Mouse (Mus musculus) ES-Bruce4 (cell line): ENCODE results near the gene Tm2d3. TPM values are rescaled to one million over a fixed set of nuclear protein-coding genes. Genes with fewer than 3 reads are reported as not detected.

ENCODE experiments used
- H3K27ac ChIP-seq: 2 replicates; pipeline ENCODE4 v1.5.1; 2012; ENCODE audit warnings: low read length, inconsistent platforms; ENCODE audit not compliant: insufficient read depth
- H3K27me3 ChIP-seq: 2 replicates; pipeline ENCODE4 v1.6.1; 2012; ENCODE audit warnings: mild to moderate bottlenecking, low read length, inconsistent platforms; ENCODE audit not compliant: control insufficient read depth, poor library complexity, insufficient read depth, severe bottlenecking
- H3K36me3 ChIP-seq: 2 replicates; pipeline ENCODE4 v1.6.1; 2012; ENCODE audit warnings: inconsistent platforms, mild to moderate bottlenecking, low read length, moderate library complexity; ENCODE audit not compliant: control insufficient read depth, poor library complexity, insufficient read depth, severe bottlenecking
- H3K4me1 ChIP-seq: one replicate; pipeline ENCODE4 v1.8.1; 2011; ENCODE audit warnings: low read length; ENCODE audit not compliant: control insufficient read depth, insufficient read depth
- H3K4me3 ChIP-seq: 2 replicates; pipeline ENCODE4 v1.5.1; 2011; ENCODE audit warnings: low read depth, mild to moderate bottlenecking, low read length
- H3K9ac ChIP-seq: 2 replicates; pipeline ENCODE4 v1.6.1; 2012; ENCODE audit warnings: low read depth, mild to moderate bottlenecking, inconsistent platforms; ENCODE audit not compliant: poor library complexity, severe bottlenecking
- H3K9me3 ChIP-seq: replicated peaks from 2 replicates; pipeline ENCODE4 v1.6.1; 2012; ENCODE audit warnings: mild to moderate bottlenecking, low read length, inconsistent platforms; ENCODE audit not compliant: control insufficient read depth, poor library complexity, insufficient read depth, severe bottlenecking
- CTCF ChIP-seq: IDR thresholded peaks from one replicate; pipeline ENCODE4 v1.8.1; 2011; ENCODE audit warnings: low read depth, low read length
- EP300 ChIP-seq: IDR thresholded peaks from 2 replicates; pipeline ENCODE4 v1.6.1; 2011; ENCODE audit warnings: low read depth, low read length; ENCODE audit not compliant: insufficient read depth
- POLR2A ChIP-seq: IDR thresholded peaks from one replicate; pipeline ENCODE4 v1.8.1; 2011; ENCODE audit warnings: low read length; ENCODE audit not compliant: insufficient read depth
- polyA plus RNA-seq: library from polyadenylated mRNA; stranded (reverse); fragments of >200 nt; gene quantifications from 2 replicates; pipeline ENCODE4 v1.2.4, GENCODE M21; 2011; ENCODE audit warnings: low read depth; ENCODE audit not compliant: missing spikeins, insufficient read depth, insufficient read length

Gene Tm2d3
- polyA plus RNA-seq, 1 experiment = 41.0 TPM

- Histone ChIP-seq H3K9me3 (no peaks in the 10 kb centered on the region), H3K4me3 (no peak overlapping the region), H3K27ac (no peak overlapping the region), H3K4me1 (no peaks in the 10 kb centered on the region), H3K27me3 (no peaks in the 10 kb centered on the region), H3K36me3 (no peaks in the 10 kb centered on the region), H3K9ac (no peak overlapping the region)
- TF ChIP-seq CTCF (peak; percentile 6), EP300 (no peak)
Observed at GRCm38 (mm10) chr7:65713782-65714181, 22.8 kb downstream of the Tm2d3 start.

GRCm38 (mm10) chr7:65714304-65714703, 23.3 kb downstream of the Tm2d3 start:
- H3K9me3 ChIP-seq = no peaks in the 10 kb centered on the region
- no peak overlapping the region for H3K9ac ChIP-seq
- no peaks in the 10 kb centered on the region for H3K4me1 ChIP-seq
- no peak for TF ChIP-seq EP300
- TF ChIP-seq POLR2A = no peak
- TF ChIP-seq CTCF = no peak
- H3K27me3 ChIP-seq = no peaks in the 10 kb centered on the region
- H3K27ac ChIP-seq = no peak overlapping the region
- H3K36me3 ChIP-seq = no peaks in the 10 kb centered on the region
- H3K4me3 ChIP-seq = no peak overlapping the region

- Histone ChIP-seq H3K4me3 (no peak overlapping the region), H3K4me1 (no peaks in the 10 kb centered on the region), H3K9me3 (no peaks in the 10 kb centered on the region), H3K9ac (no peak overlapping the region), H3K27ac (no peak overlapping the region), H3K36me3 (no peaks in the 10 kb centered on the region), H3K27me3 (no peaks in the 10 kb centered on the region)
- TF ChIP-seq EP300 = no peak
- no peak for TF ChIP-seq CTCF
- no peak for TF ChIP-seq POLR2A
Observed at GRCm38 (mm10) chr7:65734024-65734423, 43.1 kb downstream of the Tm2d3 start.

GRCm38 (mm10) chr7:65735261-65735660, 44.3 kb downstream of the Tm2d3 start:
- no peaks in the 10 kb centered on the region for H3K27me3 ChIP-seq
- no peaks in the 10 kb centered on the region for H3K9me3 ChIP-seq
- no peaks in the 10 kb centered on the region for H3K36me3 ChIP-seq
- TF ChIP-seq POLR2A = no peak
- TF ChIP-seq CTCF = no peak
- no peak for TF ChIP-seq EP300
- no peak overlapping the region for H3K9ac ChIP-seq
- no peak overlapping the region for H3K27ac ChIP-seq
- no peak overlapping the region for H3K4me3 ChIP-seq
- H3K4me1 ChIP-seq = no peaks in the 10 kb centered on the region

GRCm38 (mm10) chr7:65737286-65738040, 46.5 kb downstream of the Tm2d3 start:
- Histone ChIP-seq H3K36me3 (no peaks in the 10 kb centered on the region), H3K9me3 (no peaks in the 10 kb centered on the region), H3K27ac (no peak overlapping the region), H3K4me1 (no peaks in the 10 kb centered on the region), H3K27me3 (no peaks in the 10 kb centered on the region), H3K4me3 (peak overlapping the region; percentile 50), H3K9ac (no peak overlapping the region)
- no peak for TF ChIP-seq CTCF
- TF ChIP-seq POLR2A = no peak
- no peak for TF ChIP-seq EP300

- no peaks in the 10 kb centered on the region for H3K9me3 ChIP-seq
- H3K4me3 ChIP-seq = no peak overlapping the region
- H3K27ac ChIP-seq = no peak overlapping the region
- H3K9ac ChIP-seq = no peak overlapping the region
- H3K4me1 ChIP-seq = no peaks in the 10 kb centered on the region
- H3K36me3 ChIP-seq = no peaks in the 10 kb centered on the region
- H3K27me3 ChIP-seq = no peaks in the 10 kb centered on the region
- no peak for TF ChIP-seq CTCF
- no peak for TF ChIP-seq POLR2A
- TF ChIP-seq EP300 = no peak
Observed at GRCm38 (mm10) chr7:65742857-65743256, 51.9 kb downstream of the Tm2d3 start.
